Mouse (Mus musculus) forebrain, embryonic 11.5 days (tissue): ENCODE measurements around the gene Eif4b. TPM values are rescaled to one million over a fixed set of nuclear protein-coding genes. Genes with fewer than 3 reads are reported as not detected.

ENCODE experiments used
- ATAC-seq: fragments of 200-750 bp; cut with Nextera tagmentation; replicated peaks from 2 replicates; pipeline ENCODE4 v1.8.0; 2017; ENCODE audit warnings: moderate TSS enrichment; ENCODE audit not compliant: low FRiP score
- DNase-seq: peaks from one replicate; pipeline ENCODE4 v3.0.0-alpha.2; 2017; ENCODE audit warnings: low spot score
- H3K27ac ChIP-seq: fragments of 300-500 bp; sonication (generic); 2 replicates; pipeline ENCODE4 v1.5.1; 2014; ENCODE audit warnings: low read depth, low read length
- H3K27me3 ChIP-seq: fragments of 300-500 bp; sonication (generic); 2 replicates; pipeline ENCODE4 v1.6.1; 2014; ENCODE audit warnings: mild to moderate bottlenecking, low read length, mixed read lengths; ENCODE audit not compliant: control insufficient read depth, insufficient read depth
- H3K36me3 ChIP-seq: fragments of 300-500 bp; sonication (generic); 2 replicates; pipeline ENCODE4 v1.6.1; 2014; ENCODE audit warnings: mild to moderate bottlenecking, low read length, moderate library complexity, mixed read lengths; ENCODE audit not compliant: control insufficient read depth, insufficient read depth
- H3K4me1 ChIP-seq: fragments of 300-500 bp; sonication (generic); replicated peaks from 2 replicates; pipeline ENCODE4 v1.6.1; 2014; ENCODE audit warnings: low read length, mixed read lengths; ENCODE audit not compliant: control insufficient read depth, insufficient read depth
- H3K4me2 ChIP-seq: fragments of 300-500 bp; sonication (generic); 2 replicates; pipeline ENCODE4 v1.6.1; 2014; ENCODE audit warnings: low read depth, mild to moderate bottlenecking, low read length, moderate library complexity, mixed read lengths; ENCODE audit not compliant: severe bottlenecking
- H3K4me3 ChIP-seq: fragments of 300-500 bp; sonication (generic); 2 replicates; pipeline ENCODE4 v1.5.1; 2014; ENCODE audit warnings: low read depth, low read length
- H3K9ac ChIP-seq: fragments of 300-500 bp; sonication (generic); 2 replicates; pipeline ENCODE4 v1.6.1; 2014; ENCODE audit warnings: low read length
- H3K9me3 ChIP-seq: fragments of 300-500 bp; sonication (generic); 2 replicates; pipeline ENCODE4 v1.6.1; 2016; ENCODE audit warnings: low read length, mixed read lengths; ENCODE audit not compliant: control insufficient read depth
- WGBS: fragments of 180-500 bp; shearing (Covaris S2); extraction: QIAGEN DNeasy Blood & Tissue Kit; methylation state at CpG from one replicate; pipeline ENCODE4 v1.1.7; 2014; 5-methylcytosine and 5-hydroxymethylcytosine counted together
- polyA plus RNA-seq: library from polyadenylated mRNA; unstranded; fragments of >200 nt; fragmentation: Nextera tagmentation; extraction: Ambion mirVana; gene quantifications from 2 replicates; pipeline ENCODE4 v1.2.1, GENCODE M21; 2014

The Eif4b gene
- polyA plus RNA-seq, 1 experiment from 2014 or later: 122 TPM

- H3K9ac ChIP-seq: peak overlapping the region; percentile 23
- 5% methylated on average over 14 of the region's 14 CpGs for WGBS
- no peak for ATAC-seq
- H3K4me3 ChIP-seq: peak overlapping the region; percentile 15; the same call in 1 of the 2 replicates
- no peaks in the 10 kb centered on the region for H3K9me3 ChIP-seq
- H3K27me3 ChIP-seq: peaks cover 30% of the 10 kb centered on the region
- no peaks in the 10 kb centered on the region for H3K36me3 ChIP-seq
- peaks cover 28% of the 10 kb centered on the region for H3K4me1 ChIP-seq
- H3K4me2 ChIP-seq: peak overlapping the region; percentile 20; the same call in 1 of the 2 replicates
- no peak for DNase-seq
- peak overlapping the region; percentile 46; the same call in 1 of the 2 replicates for H3K27ac ChIP-seq
Observed at GRCm38 (mm10) chr15:102103371-102103946, 29.9 kb downstream of the Eif4b start.

GRCm38 (mm10) chr15:102103947-102104555 is 30.5 kb downstream of the Eif4b start:
- Histone ChIP-seq H3K36me3 (no peaks in the 10 kb centered on the region), H3K4me1 (peaks cover 28% of the 10 kb centered on the region), H3K4me2 (peak overlapping the region; percentile 20; the same call in 1 of the 2 replicates), H3K27me3 (peaks cover 30% of the 10 kb centered on the region), H3K9ac (peak overlapping the region; percentile 23), H3K9me3 (no peaks in the 10 kb centered on the region), H3K27ac (no peak overlapping the region), H3K4me3 (peak overlapping the region; percentile 15; the same call in 1 of the 2 replicates)
- 28% methylated on average over 12 of the region's 12 CpGs for WGBS
- ATAC-seq: no peak
- no peak for DNase-seq

GRCm38 (mm10) chr15:102105360-102105759 is 31.8 kb downstream of the Eif4b start:
- Histone ChIP-seq H3K4me2 (no peak overlapping the region), H3K27me3 (peaks cover 30% of the 10 kb centered on the region), H3K9me3 (no peaks in the 10 kb centered on the region), H3K4me3 (no peak overlapping the region), H3K36me3 (no peaks in the 10 kb centered on the region), H3K4me1 (peaks cover 27% of the 10 kb centered on the region), H3K9ac (no peak overlapping the region), H3K27ac (no peak overlapping the region)
- ATAC-seq: no peak
- no peak for DNase-seq
- WGBS: 72% methylated on average over 5 of the region's 5 CpGs

GRCm38 (mm10) chr15:102105764-102106730 is 32.5 kb downstream of the Eif4b start:
- Histone ChIP-seq H3K27ac (no peak overlapping the region), H3K9me3 (no peaks in the 10 kb centered on the region), H3K27me3 (peaks cover 30% of the 10 kb centered on the region), H3K4me1 (peaks cover 26% of the 10 kb centered on the region), H3K4me3 (peak overlapping the region; percentile 33; the same call in 1 of the 2 replicates), H3K36me3 (no peaks in the 10 kb centered on the region), H3K9ac (no peak overlapping the region), H3K4me2 (peak overlapping the region; percentile 59; the same call in 1 of the 2 replicates)
- WGBS: 32% methylated on average over 17 of the region's 18 CpGs
- ATAC-seq: no peak
- DNase-seq: no peak

GRCm38 (mm10) chr15:102106754-102107456 is 33.3 kb downstream of the Eif4b start:
- Histone ChIP-seq H3K4me3 (peak overlapping the region; percentile 33), H3K36me3 (no peaks in the 10 kb centered on the region), H3K4me1 (peaks cover 24% of the 10 kb centered on the region), H3K27ac (no peak overlapping the region), H3K9me3 (no peaks in the 10 kb centered on the region), H3K9ac (no peak overlapping the region), H3K4me2 (peak overlapping the region; percentile 59), H3K27me3 (peaks cover 26% of the 10 kb centered on the region)
- DNase-seq: peak; percentile 78
- ATAC-seq: no peak
- 2% methylated on average over 38 of the region's 38 CpGs for WGBS

GRCm38 (mm10) chr15:102107689-102108573 is 34.4 kb downstream of the Eif4b start:
- Histone ChIP-seq H3K36me3 (no peaks in the 10 kb centered on the region), H3K9me3 (no peaks in the 10 kb centered on the region), H3K4me3 (no peak overlapping the region), H3K9ac (no peak overlapping the region), H3K4me2 (no peak overlapping the region), H3K27ac (no peak overlapping the region), H3K27me3 (peaks cover 26% of the 10 kb centered on the region), H3K4me1 (peaks cover 20% of the 10 kb centered on the region)
- no peak for ATAC-seq
- DNase-seq: peak; percentile 75
- 35% methylated on average over 13 of the region's 13 CpGs for WGBS

- Histone ChIP-seq H3K4me2 (no peak overlapping the region), H3K36me3 (no peaks in the 10 kb centered on the region), H3K9ac (no peak overlapping the region), H3K9me3 (no peaks in the 10 kb centered on the region), H3K27ac (no peak overlapping the region), H3K4me1 (peaks cover 11% of the 10 kb centered on the region), H3K4me3 (no peak overlapping the region), H3K27me3 (peaks cover 26% of the 10 kb centered on the region)
- ATAC-seq (no peak), DNase-seq (peak; percentile 87)
- 50% methylated on average over 18 of the region's 18 CpGs for WGBS
Observed at GRCm38 (mm10) chr15:102108651-102109525, 35.3 kb downstream of the Eif4b start.
